Mouse (Mus musculus) thymus, postnatal 4 days (tissue): ENCODE measurements around the gene Olfr1341.

ENCODE experiments used
- DNase-seq: peaks from one replicate; pipeline ENCODE4 v3.0.0; 2021

Olfr1341 gene

DNA sequence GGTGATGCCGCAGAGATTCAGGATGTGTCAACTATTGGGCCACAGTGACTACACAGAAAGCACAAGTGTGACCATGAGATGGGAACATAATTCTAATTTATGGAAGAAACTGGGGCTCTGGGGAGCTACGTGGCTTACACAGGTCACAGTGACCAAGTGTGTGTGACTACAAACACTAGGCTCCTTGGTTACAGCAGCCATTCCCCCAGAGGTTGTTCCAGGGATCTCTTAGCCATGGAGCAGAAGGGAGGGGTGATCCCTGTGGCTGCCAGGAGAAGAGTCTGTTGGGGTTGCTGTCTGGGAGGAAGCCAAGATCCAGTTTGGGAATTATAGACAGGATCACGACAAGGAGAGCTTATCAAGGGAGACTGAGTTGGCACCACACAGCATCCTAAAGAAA is at the start of gene Olfr1341:
Olfr1341 (plus strand) TSS at position 301 of the 400 bp plus-strand sequence.
- no peak for DNase-seq

DNA sequence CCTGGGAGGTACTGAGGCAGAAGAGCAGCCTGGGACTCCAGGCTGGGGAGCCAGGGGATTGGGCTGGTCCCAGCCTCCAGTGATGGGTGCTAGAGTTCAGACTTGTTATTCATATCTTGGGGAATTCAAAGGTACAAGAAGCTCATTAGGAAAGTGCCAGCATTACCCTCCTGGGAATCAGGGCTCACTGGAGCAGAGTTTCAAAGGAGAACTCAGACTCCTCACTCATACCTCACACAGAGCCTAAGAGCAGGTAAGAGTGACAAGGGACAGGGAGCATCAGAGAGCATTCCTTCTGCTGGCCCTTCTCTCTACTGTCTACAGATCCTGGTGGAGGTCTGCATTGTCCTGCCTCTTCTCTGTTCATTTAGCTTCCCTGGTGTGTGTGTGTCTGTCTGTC is 44.7 kb upstream of the Olfr1341 start, which contains the start of gene Olfr62:
Olfr62 (plus strand) TSS at position 301 of the 400 bp plus-strand sequence.
- no peak for DNase-seq

DNA sequence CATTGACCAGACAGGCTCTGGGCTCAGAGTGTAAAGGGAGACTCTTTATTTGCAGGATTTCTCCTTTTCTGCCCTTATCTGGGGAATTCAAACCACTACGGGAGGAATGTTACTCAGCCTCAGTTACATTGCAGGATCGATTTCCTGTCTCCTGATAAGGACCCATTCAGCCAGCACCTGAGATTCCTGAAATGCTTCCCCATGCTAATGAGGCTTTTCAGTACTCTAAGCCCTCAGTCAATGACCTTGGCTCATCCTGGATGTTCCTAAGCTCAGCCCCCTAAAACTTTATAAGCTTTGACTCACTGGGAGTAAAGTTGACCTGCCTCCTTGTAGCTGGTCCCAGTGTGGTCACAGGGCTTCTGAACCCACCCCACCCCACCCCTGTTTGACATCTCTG is 16.2 kb upstream of the Olfr1341 start:
- no peak for DNase-seq

DNA sequence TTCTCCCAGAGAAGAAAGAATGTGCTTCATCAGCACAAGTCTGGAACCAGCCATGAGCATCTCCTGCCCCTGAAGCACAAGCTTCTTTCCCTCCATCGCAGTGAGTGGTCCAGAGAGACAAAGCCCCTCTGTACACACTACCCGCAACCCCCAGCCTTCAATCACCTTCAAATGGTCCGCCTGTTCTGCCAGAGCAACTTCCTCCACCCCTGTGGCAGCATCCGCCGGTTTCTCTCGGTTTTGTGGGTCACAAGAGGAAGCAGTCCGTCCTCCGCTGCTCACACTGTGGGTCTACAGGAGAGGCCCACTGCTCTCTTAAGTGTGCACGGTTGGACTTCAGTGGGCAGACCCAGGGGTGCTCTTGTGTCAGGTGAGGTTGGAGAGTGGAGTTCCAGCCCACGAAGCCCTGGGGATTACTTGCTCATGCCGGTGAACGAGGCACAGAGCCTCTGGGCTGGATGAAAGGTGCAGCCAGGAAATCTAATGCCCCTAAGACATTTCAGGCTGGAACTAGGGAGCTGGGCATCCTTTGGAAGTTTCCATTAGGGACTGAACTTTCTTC is 10.8 kb upstream of the Olfr1341 start, which contains the start of gene Olfr1342:
Olfr1342 (minus strand) TSS at position 345 of the 562 bp plus-strand sequence.
- peak; percentile 47 for DNase-seq

DNA sequence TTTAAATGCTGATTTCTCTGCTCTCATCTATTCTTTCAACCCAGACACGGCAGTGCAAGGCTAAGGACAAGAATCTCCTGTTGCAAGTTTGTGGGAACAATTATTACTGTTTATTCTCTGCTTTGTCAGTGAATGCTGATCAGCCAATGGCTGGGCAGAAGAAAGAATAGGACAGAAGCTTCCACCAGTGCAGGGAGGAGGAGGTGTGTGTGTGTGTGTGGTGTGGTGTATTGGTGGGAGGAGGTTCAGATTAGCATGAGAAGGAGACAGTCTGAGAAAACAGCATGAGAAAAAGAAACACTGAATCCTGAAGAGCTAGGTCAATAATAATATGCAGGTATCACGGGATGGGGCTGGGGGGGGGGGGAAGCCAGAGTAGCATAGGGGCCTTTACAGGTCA is 9.5 kb upstream of the Olfr1341 start:
- DNase-seq = no peak

DNA sequence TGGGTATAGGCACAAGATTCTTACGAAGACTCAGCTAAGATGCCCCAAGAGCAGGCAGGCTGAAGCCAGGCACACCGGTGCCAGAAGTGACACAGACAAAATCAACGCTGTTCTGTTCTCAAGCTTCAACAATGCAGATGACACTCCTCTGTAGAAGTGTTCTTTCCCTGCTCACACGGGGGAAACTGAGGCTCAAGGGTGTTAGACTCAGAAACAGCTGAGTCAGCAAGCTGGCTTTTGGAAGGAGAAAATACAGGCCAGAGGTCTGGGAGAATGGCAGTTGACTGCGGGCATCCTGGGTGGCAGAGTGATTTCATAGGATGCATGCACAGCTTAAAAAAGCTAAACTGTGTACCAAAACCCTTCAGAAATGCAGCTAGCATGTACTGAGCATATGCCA is 4.8 kb downstream of the Olfr1341 start:
- no peak for DNase-seq

DNA sequence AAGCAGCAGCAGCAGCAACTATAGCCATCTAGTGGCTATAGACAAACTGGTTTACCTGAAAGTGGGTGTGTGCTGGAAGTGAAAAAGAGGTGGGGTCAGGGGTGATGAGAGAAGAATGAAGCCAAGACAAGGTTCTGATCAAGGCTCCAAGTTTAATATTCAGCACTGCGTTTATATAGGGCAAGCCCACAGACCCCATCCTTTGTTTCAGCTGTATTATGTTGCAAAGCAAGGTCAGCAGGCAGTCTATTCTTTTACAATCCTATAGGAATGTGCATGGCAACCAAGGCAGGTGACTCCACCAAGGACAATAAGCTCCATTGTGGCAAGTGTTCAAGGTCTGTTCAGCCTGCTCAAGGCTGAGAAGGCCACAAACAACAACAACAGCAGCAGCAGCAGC is 8.3 kb downstream of the Olfr1341 start:
- DNase-seq = no peak

DNA sequence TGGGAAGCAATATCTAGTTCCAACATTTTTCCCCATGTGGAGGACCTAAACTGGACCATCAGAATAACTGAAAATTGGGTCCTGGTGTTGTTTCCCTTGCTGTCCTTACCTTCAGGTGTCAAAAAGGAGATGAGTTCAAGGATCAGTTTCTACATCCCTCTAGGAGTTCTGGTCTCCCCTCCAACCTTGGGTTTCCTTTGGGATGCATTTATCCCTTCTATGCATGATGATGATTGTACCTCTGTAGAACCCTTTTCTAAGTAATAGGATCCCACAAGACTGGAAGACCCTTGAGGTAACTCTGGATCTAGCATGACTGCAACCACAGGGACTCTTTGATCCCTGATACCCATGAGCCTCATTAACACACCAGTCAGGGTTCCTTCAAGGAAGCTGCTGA is 16.5 kb downstream of the Olfr1341 start, which contains the start of gene Olfr1340:
Olfr1340 (plus strand) TSS at position 301 of the 400 bp plus-strand sequence.
- no peak for DNase-seq

DNA sequence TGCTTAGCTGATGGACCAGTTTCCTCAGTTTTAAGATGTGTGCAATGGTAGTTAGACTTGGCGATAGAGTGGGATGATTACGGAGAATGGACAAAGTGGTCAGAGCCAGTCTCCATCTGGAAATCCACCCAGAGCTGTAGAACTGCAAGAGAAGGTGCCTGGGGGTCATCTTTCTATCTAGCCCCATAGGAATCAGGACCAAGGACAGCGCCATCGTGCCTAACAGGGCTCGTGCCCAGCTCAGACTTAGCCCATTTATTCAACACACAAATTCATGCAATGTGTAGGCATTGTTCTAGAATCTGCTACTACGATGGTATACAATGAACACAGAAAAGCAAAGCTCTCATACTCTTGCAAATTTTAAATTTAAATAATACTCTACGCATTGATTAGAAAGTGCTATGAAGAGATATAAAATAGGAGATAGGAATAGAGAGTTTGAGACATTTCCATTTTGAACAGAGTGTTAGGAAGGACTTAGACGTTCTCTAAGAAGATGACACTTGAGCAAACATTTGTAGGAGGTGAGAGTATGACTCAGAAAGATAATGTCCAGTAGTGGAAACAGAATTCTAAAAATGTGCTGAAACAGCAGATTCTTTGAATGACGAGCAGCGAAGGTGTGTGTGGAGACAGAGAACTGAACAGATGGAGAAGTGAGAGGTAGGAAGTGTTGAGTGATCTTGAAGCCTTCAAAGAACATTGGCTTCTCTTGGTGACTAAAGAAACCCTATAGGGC is 18.6 kb downstream of the Olfr1341 start:
- peak; percentile 60 for DNase-seq

DNA sequence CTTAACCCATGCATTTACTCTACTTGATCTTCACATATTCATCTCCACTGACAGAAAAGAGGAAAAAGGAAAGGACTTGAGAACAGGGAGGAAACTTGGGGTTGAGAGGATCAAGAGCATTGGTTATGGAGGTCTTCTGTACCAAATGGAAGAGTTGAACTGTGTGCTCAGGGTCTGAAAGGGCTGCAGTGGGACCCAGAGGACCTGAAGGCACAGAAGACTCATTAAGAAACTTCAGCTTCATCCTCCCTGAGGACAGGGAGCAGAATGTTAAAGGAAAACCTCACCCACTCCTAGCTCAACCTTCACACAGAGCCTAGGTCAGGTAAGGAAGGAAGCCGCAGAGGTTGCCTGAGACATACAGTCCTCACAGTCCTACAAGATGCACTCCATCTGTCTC is 28.6 kb downstream of the Olfr1341 start, which contains the start of gene Olfr1339:
Olfr1339 (plus strand) TSS at position 301 of the 400 bp plus-strand sequence.
- DNase-seq = no peak

DNA sequence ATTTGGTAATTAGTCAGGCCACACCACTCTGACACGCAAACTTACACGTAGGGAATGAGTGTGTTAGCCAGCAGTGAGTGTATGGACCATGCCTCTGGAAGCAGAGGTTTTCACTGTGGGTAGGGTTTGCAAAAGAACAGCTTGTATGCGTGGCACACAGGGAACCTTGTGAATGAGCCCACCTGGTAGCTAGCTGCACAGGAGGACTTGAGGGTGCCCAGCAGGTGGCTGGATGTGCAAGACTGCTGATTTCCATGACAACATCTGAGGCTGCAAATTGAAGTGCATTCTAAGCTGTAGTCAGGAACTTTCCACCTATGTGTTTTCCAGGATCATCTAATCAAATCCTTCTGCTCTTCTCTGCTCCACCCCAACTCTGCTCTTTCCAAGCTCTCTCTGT is 36.3 kb downstream of the Olfr1341 start:
- no peak for DNase-seq

DNA sequence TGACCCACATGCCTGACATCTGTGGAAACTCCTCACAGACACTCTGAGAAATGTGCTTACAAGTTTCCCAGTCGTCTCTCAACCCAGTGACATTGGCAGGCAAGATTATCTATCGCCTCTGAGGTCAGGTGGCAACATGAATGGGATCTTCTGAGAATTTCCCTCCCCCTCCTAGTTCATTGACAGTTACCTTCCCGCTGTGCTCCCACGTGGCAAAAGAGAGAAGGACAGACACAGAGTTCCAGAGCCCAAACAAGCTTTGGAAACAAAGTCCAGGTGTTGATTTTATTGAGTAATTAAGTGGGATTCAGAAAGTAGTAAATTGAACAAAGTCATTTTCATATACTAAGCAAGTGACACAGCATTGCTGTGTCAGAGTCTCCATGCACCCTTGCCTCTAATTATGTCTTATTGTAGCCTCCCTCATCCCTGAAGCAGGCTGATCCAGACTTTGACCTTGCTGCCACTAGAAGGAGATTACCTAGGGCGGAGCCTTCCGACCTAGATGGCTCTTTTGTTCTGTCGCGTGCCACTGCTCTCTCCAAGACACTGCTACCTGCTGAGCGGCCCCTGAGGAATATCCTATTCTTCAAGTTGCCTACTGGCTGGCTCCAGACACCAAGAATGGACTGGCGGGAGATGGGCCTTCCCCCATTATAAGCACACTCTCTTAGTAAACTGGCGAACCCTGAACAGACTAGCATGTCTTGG is 37.8 kb downstream of the Olfr1341 start:
- DNase-seq = no peak

DNA sequence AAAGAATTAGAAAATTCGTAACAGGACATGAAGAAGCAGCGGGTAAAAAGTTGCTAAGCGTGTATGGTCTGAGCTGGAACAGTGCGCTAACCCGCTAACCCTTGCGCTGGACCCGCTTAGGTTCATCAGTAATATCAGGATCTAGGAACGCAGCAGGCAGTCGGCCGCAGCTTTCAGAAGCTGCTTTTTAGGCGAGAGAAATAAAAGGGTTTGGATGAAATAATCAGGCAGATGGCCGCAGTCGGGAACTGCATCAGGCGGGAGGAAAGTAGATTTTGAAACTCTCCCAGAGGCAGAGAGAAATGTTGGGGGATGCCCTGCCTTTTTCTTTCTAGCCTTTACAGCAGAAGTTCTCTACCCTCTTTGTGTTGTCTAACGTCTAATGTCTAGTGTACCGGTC is 38.6 kb downstream of the Olfr1341 start:
- DNase-seq = no peak

DNA sequence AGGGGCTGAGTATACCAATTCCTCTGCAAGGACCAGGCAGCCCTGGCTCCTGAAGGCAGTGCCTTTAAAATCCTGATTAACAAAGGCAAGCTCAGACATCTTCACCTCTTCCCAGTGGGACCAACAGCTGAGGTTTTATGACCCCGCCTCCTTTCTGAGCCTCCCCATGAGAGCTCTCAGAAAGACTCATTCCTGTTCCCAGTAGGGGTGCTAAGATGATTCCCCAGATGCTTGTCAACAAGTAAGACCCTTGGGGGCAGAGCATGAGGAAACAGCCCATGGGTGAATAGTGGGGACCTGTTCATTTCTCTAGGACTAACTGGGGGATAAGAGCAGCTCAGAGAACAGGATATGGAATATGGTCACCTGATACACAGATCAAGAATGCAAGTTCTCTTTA is 55.3 kb downstream of the Olfr1341 start, which contains the start of gene Olfr1338:
Olfr1338 (minus strand) TSS at position 101 of the 400 bp plus-strand sequence.
- no peak for DNase-seq
